Mouse (Mus musculus) embryo, embryonic 10 days (tissue): ENCODE data around the gene Frat2.

Experiments used
- DNase-seq: peaks from one replicate; pipeline ENCODE4 v3.0.0-alpha.2; 2015; ENCODE audit warnings: low spot score

Gene Frat2

DNA sequence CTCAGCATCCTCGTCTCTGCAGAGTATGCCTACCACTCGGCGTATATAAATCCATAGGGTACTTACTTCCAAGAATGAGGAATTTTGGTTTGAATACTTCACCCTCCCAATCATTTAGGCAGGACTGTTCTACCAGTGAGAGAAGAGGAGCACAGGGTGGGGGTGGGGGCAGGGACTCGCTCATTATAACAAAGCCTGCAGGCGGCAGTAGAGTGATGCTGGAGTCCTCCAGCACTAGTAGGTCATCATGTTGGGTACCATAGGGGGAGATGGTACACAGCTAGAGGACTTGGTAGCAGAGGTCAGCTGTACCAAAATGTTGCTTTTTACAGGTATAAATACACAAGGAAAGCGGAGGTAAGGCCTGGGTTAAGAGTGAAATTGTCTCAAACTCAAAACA lies 3.6 kb downstream of the Frat2 start:
- no peak for DNase-seq

DNA sequence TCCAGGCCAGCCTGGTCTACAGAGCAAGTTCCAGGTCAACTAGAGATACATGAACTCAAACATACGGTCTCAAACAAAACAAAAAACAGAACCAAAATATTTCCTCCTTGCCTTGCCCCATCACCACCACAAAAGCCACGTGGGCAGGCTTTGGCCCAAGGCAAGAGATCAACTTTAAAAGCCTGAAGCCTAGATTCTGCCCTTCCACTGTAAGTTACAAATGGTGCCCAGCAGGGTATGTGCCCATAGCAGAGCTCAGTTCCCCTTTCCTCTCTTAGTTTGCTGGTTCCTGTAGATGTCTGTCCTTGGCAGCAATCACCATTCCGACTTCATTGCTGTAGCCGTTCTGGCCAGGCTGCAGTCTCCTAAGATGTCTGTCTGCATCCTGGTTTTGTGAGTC lies 5.2 kb downstream of the Frat2 start:
- no peak for DNase-seq

DNA sequence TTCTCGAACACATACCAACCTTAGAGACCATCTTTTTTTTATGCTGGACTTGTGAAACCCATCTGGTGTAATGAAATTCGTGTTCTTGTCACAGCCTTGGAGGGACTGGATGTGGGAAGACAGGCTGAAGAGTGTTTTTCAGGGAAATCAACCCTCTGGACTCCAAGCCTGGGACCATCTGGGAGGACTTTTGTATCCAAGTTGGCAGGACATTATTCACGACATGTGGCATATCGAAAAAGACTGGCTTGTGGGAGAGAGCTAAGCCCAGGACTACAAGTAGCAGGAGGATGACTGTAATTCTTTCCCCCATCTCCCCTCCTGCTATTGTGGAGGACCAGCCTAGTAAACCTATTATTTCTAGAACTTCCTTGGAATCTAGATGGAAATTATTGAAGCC lies 5.7 kb downstream of the Frat2 start:
- no peak for DNase-seq

DNA sequence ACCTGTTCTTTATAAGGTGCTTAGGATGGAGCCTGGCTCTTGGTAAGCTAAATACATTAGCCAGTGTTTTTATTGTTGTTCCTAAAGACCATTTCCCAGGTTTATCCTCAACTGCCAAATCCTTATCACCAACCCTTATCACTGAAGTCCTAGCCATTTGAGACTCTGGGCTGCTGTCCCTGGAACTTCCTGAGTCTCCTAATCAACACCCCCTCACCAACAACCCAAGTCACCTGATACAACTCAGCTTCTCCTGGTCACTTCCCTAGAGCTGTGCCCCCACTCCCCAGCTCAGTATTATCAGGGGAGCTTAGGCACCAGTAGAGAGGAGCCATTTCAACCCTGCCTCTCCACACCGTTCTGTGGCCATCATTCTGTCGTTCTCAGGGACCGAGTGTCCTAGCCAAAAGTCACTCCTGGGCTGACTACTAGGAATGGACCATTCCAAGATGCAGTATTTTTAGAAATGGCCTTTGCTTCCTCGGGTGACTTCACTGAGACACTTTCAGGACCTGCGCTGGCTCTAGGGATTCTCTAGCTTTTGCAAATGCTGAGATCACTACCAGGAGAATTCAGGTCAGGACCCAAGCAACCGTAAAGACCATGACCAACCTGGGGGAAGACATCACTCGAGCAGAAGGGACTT lies 6.7 kb downstream of the Frat2 start:
- DNase-seq: no peak

DNA sequence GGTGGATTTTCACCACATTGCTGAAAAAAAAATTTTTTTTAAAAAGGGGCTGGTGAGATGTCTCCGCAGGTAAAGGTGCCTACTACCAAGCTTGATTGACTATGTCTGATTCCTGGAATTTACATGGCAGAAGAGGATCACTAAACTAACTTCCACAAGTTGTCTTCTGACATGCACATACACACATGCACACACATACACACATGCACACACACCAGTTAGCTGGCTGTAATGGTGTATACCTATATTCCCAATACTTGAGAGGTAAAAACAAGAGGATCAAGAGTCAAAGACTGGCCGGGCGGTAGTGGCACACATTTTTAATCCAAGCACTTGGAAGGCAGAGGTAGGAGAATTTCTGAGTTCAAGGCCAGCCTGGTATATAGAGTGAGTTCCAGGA lies 8.2 kb downstream of the Frat2 start:
- DNase-seq: no peak

DNA sequence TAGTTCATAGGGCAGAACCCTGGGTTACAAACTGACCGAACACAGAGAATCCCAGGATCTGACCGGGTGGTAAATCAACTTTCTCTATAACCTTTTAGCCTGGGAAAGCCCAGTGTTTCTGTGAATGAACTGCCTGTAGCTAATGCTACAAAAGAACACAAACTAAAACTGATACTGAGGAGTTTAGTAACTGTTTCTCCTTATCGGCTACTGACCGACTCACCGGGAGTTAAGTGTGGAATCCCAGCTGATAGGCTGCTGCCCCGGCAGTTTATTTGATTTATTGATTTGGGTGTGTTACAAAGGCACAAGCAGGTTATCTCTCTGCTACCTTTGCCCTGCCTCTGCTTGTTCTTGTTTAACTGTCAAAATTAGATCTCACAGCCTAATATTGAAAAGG lies 9.1 kb downstream of the Frat2 start:
- DNase-seq: no peak

DNA sequence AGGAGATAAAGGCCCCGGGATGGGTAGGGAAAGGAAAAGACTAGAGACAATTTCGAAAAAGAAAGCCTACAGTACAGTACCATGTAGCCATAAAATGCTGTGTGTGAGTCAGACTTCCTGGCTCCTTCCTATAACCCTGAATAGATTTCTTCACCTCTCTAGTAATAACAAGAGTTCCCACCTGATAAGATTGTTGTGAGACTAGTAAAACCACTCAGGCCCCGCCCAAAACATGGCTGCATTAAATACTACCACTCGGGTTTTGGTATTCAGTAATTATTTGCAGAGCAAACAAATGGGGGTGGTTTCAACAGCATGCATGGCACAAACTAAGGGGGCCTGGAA lies 10.0 kb downstream of the Frat2 start:
- DNase-seq: no peak

DNA sequence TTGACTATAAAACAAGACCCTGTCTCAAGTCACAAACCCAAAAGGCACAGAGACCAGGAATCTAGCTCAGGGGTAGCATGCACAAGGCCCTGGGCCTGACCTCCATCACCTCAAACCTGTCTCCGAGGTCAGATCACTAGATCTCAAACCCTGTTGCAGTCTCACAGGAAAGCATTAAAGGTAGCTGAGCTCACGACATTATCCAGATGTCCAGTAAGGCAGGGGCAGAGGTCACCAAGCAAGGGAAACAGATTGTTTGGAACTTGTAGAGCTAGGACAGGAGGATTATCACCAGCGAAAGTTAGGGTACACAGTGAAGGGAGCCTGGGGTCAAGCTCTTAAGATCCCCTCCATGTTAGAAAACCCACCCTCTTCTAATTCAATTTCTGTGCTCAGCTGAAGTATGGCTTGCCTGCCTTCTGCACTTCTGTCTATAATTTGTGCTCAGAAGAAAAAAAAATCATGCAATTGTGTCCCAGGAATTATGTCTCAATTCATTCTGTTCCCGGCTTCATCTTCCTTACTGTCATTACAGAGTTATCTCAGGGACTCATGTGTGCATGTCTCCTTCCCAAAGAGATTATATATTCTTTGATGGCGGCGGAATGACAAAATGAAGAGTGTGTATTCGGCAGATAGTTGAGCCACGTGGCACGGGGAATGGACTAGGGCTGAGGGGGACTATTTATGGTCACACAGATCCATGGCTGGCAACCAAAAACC lies 10.6 kb downstream of the Frat2 start:
- DNase-seq: peak; percentile 48

DNA sequence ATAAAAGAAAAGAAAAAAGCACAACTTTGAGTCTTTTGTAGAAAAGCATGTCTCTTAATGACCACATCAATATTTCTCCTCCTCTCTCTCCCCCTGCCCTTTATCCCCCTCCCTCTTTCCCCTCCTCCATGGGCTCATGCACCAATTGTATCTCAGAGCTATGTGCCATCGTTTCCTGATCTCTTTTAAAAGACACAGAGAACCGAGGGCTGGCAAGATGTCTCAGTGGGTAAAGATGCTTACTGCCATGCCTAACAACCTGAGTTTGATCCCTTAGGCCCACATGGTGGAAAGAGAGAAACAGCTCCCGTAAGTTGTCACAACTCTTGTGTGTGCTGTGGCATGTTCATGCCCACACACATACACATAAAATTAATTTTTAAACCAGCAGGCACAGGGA lies 11.2 kb downstream of the Frat2 start:
- no peak for DNase-seq

DNA sequence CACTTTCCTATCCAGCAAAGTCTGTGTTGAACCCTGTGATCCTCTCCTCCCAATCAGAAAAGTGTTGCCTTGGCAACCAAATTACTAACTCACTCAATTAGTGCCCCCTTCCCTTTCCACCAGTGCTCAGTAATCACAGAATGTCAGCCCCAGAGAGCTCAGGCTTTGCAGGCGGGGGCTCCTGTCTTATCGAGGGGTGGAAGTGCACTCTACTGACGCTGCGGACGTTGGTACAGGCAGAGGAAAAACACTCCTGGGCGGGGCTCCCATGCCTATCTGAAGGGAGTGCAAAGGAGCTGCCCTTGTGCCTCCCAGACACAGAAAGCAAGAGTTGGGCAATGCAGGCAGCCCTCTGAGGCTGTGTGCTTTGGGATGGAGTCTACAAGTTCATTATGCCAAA lies 12.1 kb downstream of the Frat2 start:
- DNase-seq: peak; percentile 65

DNA sequence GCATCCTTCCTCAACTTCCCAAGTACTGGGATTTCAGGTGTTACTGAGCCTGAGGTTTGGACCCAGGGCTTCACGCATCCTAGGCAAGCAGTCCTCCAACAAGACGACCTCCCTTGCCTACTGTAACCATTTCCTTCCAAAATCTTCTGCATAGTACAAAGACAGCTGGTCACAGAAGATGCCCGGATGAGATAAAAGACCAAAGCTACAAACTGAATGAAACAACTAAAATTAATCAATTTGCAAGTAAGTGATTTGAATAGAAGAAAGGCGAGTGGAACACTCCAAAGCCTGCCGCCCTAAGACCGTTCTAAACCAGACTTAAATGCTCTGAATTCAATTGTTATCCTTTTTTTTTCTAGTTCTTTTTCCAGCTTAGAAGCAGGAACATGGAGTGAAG lies 12.5 kb downstream of the Frat2 start:
- DNase-seq: no peak

DNA sequence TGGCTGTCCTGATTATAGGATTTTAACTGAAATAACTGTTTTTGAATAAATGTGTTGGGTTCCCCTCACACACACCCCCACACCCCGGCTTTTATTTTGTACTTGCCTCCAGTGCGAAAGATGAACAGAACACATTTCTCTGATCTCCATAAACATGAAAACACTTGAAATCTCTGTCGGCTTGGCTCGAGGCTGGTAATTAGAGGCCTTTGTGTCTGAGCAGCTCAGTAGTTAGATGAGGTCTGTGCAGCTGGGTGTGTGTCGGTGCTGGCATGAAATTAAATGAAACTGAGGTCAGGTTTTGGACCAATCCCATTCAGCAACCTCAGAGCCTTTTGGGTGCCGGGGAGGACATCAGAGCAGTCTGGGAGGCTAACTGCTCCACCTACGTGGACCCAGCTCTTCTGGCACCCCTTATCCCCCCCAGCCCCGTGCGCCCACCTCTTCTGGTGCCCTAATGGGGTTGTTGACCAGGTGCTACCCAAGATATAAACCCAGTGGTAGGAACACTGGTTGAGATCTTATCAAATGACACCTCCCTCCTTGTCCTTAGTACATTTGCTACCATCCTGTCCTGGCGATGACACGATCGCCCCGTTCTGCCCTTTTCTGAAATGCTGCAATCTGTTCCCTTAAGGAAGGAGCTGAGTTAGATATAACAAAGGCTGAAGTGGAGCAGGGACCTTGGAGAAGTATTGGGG lies 15.3 kb downstream of the Frat2 start:
- DNase-seq: no peak

DNA sequence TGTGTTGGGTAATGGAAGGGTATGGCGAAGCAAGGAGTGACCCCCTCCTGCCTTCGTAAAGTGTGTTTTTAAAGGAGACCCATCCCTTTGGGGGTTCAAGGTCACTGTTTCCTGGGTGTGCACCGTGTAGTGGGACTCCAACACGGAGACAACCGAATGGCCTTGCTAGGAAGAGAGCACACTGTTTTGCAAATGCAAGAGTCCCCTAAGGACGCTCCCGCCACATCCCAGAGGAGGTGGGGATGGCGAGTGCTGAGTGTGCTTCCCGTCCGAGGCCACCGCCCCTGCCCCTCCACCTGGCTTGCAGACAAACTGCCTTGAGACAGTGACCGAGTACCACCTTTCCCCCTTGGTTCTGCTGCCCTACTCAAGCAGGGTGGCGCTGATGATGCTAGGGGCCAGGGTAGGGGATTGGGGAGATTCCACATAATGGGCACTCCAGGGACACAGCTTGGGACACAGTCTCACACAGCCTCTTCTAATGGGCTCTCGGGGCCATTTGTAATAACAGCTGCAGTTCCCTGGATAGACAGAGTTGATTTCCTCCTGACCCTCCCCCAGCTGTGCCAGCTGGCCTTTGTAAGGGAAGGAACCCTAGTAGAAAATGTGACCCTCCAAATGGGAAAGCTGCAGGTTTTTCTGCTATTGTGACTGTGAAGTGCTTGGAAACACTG lies 16.1 kb downstream of the Frat2 start:
- peak; percentile 20 for DNase-seq

DNA sequence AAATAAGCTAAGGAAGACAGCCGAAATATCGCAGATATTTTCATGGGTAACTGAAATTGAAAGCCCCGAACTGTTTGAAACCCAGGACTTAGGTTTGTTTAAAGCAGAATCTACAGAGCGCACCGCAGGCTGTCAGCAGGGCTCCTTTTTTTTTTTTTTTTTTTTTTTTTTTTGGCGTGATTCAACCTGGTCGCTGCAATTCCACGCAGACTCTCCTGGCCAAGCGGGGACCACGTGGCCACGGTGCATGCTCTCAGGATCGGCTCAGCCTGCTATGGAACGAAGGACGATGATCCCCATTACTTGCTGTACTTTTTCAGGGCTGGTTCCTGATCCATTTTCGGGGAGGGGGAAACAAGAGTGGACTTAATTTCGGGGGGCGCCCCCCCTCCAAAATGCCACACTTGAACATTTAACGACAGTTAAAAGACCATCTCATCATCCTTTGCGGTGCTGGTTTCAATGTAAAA lies 16.8 kb downstream of the Frat2 start:
- peak; percentile 63 for DNase-seq

DNA sequence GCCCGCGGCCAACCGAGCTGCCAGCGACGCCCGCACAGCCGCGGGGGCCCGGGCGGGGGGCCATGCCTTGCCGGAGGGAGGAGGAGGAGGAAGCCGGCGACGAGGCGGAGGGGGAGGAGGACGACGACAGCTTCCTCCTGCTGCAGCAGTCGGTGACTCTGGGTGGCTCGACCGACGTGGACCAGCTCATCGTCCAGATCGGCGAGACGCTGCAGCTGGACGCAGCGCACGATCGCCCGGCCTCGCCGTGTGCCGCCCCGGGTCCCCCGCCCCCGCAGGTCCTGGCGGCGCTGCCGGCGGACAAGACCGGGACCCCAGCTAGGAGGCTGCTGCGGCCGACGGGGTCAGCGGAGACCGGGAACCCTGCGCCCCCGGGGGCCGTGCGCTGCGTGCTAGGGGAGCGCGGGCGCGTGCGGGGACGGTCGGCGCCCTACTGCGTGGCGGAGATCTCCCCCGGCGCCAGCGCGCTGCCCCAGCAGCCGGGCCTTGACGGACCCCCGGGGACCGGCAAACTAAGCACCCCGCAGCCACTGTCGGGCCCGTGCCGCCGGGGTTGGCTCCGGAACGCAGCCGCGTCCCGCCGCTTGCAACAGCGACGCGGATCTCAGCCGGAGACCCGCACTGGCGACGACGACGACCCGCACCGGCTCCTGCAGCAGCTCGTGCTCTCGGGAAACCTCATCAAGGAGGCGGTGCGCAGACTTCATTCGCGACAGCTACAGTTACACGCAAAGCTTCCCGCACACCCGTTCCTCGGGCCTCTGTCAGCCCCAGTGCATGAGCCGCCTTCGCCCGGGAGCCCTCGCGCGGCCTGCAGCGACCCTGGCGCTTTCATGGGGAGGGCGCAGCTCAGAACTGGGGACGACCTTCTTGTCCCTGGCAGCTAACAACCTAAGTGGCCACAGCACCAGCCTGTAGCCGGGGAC lies 17.6 kb downstream of the Frat2 start:
- DNase-seq: peak; percentile 74

DNA sequence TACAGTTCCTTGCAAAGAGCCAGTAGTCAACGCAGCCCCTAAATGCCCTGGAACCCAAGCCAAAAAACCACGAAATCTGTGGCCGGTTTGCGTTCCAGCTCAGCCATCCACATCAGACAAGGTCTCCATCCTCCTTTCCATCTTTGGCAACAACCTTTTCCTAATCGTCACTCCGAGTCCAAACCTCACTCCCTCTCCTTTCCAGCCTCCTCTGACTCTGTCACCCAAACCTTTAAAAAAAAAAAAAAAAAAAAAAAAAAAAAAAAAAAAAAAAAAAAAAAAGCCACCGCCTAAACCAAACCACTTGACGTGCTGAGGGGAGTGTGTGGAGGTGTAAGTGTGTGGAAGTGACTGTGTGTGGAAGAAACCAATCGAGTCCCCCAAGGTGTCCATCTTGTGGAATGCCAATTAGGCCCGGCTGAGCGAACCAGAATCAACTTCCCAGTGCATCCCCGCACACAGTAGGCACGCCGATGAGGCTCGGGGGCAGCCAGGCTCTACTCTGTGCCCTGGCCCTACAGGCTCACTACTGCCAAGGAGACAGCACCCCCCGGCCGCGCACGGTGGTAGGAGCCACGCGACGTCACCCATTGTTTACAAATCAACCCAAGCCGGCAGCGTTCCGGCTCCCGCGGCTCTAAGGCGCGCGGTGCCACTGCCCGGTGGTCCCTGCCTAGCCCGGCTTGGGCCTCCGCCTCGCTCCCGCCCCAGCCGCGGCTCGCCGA lies 18.4 kb downstream of the Frat2 start, which contains the start of gene Frat1:
Frat1 (plus strand) TSS at position 590 of the 725 bp plus-strand sequence.
- peak; percentile 94 for DNase-seq

DNA sequence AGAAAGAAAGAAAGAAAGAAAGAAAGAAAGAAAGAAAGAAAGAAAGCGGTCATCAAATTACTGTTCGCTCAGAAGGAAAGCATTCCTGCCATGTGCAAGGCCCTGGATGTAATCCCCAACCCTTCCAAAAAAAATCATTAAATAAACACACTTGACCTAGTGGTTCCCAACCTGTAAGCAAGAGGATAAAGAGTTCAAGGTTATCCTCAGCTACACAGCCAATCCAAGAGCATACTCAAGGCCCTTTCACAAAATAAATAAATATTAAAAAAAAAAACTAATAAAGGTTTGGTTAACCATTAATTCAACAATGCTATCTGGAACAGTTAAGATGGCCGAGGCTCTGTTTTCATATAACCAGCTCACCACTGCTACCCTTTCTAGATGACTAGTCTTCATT lies 19.0 kb downstream of the Frat2 start:
- no peak for DNase-seq

DNA sequence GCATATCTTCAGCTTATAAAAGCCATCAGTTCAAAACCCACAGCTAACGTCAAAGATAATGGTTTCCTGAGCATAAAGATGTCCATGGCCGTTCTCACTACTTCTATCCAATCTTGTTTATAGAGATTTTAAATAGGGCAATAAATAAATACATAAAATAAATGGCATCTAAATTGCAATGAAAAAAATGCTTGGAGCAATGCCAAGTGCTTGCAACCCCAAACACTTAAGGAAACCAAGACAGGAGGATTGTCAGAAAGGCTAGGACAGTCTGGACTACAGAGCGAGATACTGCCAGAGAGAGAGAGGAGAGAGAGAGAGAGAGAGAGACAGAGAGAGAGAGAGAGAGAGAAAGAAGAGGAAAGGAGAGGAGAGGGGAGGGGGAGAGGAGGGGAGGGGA lies 21.4 kb downstream of the Frat2 start:
- no peak for DNase-seq

DNA sequence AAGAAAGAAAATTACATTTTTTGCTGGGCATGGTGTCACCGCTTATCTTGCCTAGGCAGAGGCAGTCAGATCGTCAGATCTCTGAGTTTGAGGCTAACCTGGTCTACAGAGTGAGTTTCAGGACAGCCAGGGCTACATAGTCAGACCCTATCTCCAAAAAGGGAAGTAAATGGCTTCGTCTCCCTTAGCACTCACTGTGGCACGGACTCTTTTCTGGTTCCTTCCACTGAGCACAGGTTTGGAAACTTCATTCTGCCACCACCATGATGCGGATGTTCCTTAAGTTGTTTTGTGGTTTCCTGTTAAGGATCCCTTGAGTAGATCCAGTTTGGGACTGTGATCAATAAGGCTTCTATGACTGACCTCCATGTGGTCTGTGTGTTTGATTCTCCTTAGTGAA lies 23.0 kb downstream of the Frat2 start:
- no peak for DNase-seq

DNA sequence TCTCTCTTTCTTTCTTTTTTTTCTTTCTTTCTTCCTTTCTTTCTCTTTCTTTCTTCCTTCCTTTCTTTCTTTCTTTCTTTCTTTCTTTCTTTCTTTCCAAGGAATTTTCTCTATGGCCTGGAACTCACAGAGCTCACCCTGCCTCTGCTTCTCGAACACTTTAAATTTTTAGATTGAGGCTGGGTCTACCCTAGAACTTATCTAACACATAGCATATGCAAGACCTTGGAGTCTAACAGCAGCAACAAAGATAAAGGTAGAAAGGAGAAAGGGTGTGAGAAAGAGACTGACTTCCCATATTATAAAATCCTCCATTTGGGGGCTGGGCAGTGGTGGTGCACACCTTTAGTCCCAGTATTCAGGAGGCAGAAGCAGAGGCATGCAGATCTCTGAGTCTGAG lies 25.3 kb downstream of the Frat2 start:
- no peak for DNase-seq

DNA sequence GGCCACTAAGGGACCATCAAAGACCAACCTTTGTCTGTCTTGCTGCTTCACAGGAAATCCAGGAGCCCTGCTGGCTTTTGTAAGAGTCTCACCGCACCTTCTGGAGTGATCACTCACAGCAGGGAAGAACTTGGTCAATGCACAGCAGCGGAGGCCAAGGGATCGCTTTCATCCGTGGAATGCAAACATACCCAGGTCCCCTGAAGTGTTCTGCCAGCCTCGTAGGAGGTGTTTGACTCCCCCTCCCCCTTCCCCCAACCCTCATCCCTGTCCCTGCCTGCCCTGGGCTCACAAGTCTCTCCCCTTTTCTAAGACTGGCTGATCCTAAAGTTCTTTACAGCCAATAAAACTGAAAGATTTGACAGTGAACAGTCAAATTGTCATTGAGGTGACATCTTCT lies 26.5 kb downstream of the Frat2 start:
- DNase-seq: no peak
